In the genomic region with DNA sequence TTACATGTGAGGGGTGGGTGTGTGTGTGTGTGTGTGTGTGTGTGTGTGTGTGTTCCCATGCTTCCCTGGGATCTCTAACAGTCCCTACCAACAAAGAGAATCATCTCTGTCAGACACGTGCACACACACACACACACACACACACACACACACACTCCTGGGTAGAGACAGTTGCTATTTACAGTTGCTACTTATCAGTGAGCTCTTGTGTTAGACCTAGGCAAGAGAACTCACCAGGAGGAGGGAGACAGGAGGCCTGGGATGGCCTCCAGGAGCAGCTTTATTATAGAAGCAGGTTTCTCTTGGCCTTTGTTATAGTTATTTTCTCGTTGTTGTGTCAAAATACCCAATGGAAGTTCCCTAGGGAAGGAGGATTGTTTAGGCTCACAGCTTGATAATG, we compare ENCODE assay signal across 18 mouse cellular contexts.
"Had no signal": no experiment of that assay in that cellular context is flagged by ENCODE, and none has a peak within 500 bp of the region (broad histone marks: within the 10 kb centered on the region; RNA-seq: fewer than 3 reads in every experiment).

No protein-coding gene starts in this region.

- H3K27ac ChIP-seq: midbrain, embryonic 10.5 days; midbrain, embryonic 12.5 days; neural tube, embryonic 13.5 days; neural tube, embryonic 15.5 days had no signal

- H3K9ac ChIP-seq: lung, embryonic 14.5 days; midbrain, embryonic 12.5 days; neural tube, embryonic 13.5 days; neural tube, embryonic 15.5 days had no signal

- H3K9me3 ChIP-seq: midbrain, embryonic 10.5 days; midbrain, embryonic 12.5 days; neural tube, embryonic 13.5 days; neural tube, embryonic 15.5 days had no signal

- DNase-seq: lung, embryonic 14.5 days; lung, postnatal 10 days; lung, postnatal 4 days; midbrain, embryonic 14.5 days; retina, postnatal 1 day; right cerebral cortex, adult 18-20 months; right cerebral cortex, postnatal 25 days; right cerebral cortex, postnatal 4 days; spleen, adult 18-20 months; thymus, adult 18-20 months; thymus, postnatal 14 days; thymus, postnatal 36 days had no signal

- H3K4me3 ChIP-seq: midbrain, embryonic 10.5 days; midbrain, embryonic 12.5 days; myocyte; neural tube, embryonic 13.5 days; neural tube, embryonic 15.5 days had no signal

- ATAC-seq: midbrain, embryonic 16.5 days had no signal

- H3K36me3 ChIP-seq: midbrain, embryonic 10.5 days; midbrain, embryonic 12.5 days; neural tube, embryonic 13.5 days; neural tube, embryonic 15.5 days had no signal

- H3K27me3 ChIP-seq: midbrain, embryonic 12.5 days; neural tube, embryonic 13.5 days; neural tube, embryonic 15.5 days had no signal

- H3K4me2 ChIP-seq: lung, embryonic 14.5 days; midbrain, embryonic 12.5 days; neural tube, embryonic 13.5 days; neural tube, embryonic 15.5 days had no signal

- H3K4me1 ChIP-seq: midbrain, embryonic 10.5 days; midbrain, embryonic 12.5 days had no signal
